Mouse (Mus musculus) kidney, postnatal 25 days (tissue): ENCODE measurements around the gene Crtc3.

Source experiments
- DNase-seq, 2 experiments: peaks; one replicate each; pipeline ENCODE4 v3.0.0; 2021; ENCODE audit warnings: mixed read lengths in 2 of 2

Gene Crtc3

DNA sequence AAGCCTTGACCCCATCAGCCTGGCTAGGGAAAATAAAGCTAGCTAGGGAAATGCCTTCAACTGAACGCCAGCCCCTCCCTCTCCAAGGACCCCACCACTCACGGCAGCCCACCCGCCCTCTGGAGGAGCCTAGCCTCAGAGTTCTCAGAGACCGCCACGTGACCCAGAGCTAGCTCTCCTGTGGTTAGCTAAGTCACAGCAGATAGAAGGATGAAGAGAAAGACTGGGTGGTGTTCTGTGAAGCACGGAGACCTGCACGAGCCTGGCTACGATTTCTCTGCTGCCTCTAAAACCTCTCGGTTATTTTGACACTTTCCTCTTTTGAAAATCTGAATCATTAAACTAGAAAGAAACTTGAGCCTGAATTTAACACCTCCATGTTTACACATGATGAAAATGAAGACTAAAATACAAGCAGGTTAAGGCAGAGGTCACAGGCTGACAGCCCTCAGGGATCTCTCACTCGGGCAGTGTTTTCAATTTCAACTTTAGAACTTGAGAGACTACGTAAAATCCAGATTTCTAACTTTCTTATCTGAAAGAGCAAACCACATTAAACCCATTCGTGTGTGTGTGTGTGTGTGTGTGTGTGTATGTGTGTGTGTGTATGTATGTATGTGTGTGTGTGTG lies 8.3 kb downstream of the Crtc3 start:
- DNase-seq = no peak

DNA sequence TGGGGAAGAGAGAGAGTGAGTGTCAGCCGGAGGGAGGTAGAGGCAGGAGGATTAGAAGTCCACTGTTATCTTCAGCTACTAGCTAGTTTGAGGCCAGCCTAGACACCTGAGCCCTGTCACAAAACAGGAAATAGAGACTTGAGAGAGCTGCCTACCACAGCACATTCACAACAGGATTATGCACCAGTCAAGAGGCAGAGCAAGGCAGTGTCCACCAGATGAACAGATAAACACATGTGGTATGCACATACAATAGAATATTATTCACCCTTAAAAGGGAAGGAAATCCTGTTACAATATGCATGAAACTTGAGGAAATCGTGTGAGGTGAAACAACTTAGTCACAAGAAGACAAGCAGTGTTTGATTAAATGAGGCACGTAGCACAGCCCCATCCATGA lies 16.4 kb downstream of the Crtc3 start:
- no peak for DNase-seq

DNA sequence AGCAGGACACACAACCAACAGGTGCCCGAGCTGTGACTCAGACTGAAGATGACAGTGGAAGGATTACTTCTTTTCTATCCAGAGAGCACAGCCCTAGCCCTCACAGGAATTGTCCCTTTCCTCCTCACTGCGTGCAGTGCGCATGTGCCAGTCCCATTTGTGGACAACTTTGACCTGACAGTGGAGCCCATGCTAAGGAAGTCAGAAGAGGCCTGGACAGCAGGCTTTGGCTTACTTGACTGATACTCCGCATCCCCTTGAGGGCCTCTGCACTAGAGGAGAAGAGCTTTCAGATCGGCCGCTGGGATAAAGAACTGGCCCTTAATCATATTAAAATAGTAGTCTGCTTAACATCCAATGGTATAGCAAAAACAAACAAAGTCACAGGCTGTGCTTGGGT lies 17.8 kb downstream of the Crtc3 start:
- no peak for DNase-seq

DNA sequence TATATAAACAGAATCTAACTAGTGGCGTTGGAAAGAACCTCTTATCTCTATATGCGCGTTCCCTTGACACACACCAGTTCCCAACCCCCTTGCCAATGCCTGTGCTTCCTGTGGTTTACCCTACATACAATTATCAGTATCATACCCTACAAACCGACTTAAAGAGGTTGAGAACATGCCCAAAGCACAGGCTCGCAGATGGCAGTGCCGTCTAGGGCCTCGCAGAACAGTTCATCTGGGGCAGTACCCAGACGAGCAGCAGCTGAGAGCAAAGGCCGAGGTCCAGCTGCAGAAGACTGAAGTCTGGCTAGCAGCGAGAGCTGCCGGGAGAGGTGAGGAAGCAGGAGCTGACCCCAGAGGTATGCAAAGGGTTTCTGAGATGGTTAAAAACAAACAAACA lies 21.5 kb downstream of the Crtc3 start:
- DNase-seq = peak; percentile 54 to 70

DNA sequence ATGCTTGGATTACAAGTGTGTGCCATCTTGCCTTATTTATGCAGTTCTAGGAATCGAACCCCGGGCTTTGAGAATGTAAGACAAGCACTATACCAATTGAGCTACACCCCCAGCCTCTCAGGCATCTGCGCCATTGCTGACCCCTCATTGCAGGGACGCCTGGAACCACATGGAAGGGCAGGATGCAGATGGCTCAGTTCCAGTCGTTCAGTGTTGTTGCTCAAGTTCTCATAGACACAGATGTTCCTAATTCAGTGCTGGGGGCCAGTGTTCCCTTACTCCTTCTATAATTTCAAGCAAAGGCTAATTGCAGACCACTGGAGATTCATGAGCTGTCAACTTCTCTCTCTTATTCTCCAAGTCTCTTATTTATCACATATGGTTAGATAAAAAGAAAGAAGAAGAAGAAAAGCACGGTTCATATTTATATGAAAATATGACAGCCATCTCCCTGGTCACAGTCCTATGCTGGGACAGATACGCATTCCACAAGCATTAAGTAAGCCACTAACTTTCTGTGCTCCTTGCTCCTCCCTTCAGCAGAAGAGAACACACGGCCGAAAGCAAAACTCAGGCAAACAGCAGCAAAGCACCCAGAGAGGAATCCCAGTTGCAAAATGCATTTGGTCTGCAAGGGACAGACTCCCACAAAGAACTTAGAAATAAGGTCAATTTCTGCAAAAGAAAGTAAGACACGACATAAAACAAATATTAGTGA lies 22.3 kb downstream of the Crtc3 start:
- DNase-seq = peak; percentile 41 to 50

DNA sequence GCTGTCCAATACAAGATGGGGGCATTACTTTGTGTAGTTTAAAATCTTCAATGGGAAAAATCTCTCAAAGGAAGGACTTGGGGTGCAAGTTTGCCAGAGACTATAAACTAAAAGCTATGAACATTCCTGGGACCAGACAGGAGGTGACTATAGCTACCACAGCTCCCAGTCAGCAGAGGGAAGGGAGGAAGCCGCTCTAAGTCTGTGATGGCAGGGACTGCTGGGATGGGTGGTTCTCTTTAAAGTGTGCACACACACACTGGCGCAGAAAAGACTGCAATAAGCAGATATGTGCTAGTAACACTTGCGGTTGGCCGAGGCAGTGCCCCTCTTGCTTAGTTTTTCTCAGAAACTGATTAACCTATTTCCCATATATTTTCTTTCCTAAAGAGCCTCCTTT lies 27.6 kb downstream of the Crtc3 start:
- no peak for DNase-seq

DNA sequence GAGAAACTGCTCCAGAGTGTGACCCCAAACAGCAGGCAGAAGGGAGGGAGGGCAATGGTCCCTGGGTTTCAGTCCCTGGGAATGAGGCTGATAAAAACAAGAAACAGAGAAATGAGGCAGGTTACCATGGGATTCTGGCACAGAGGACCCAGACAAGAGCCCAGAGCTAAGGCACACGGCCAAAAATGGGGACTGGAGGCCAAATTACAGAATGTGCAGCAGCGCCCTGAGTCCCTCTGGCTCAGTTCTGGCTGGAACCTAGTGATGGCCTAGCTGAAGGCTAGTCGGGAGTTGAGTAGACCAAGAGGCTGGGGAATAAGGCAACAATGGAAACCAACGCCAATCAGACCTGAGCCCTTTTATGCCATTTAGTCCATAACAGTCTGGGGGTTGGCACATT lies 28.1 kb downstream of the Crtc3 start:
- peak; percentile 40 to 56 for DNase-seq

DNA sequence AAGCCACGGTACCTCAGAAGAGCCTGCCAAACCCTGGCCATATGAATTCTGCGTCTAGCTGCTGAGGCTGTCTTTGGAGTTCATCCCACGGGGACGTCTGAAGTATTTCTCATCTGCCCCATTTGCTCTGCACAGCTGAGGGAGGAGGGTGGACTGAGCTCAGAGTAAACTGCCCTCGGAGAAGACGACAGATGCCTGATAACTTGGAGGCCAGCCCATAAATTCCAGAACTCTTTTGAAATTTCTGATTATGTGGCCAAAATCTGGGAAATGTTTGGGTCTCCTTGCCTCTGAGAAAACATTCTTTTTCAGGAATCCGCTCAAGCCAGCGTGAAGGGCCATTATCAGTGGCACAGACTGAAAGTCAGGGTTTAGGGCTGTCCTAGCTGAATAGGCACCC lies 30.8 kb downstream of the Crtc3 start:
- peak in 1 of 2 experiments; percentile 29 for DNase-seq

DNA sequence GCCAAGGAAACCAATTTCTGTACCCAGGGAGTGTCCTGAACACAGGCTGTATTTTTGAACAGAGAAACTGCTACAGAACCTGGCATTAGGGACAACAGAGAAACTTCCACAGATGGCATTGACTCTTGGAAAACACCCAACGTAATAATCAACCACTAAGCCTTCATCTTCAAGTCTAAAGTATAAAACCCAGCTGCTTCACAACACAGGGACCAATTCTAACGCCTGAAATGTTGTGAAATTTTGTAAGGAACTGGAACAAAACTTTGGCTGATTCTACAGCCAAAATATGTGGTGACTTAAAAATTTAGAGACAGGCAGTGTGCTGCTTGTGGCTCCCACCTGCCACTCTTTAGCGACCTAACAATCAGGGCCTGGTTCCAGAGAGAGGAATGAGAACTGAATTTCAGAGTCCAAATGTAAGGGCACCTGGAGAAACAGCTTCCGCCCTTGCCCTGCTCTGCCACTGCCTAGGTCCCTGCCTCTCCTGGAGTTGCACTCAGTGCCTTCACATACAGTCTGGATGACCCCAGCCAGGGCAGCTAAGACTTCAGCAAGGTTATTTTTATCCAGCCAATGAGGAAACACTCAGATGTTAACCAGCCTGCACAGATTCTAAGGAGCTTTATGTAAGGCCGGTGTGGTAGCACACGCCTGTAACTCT lies 33.2 kb downstream of the Crtc3 start:
- no peak for DNase-seq

DNA sequence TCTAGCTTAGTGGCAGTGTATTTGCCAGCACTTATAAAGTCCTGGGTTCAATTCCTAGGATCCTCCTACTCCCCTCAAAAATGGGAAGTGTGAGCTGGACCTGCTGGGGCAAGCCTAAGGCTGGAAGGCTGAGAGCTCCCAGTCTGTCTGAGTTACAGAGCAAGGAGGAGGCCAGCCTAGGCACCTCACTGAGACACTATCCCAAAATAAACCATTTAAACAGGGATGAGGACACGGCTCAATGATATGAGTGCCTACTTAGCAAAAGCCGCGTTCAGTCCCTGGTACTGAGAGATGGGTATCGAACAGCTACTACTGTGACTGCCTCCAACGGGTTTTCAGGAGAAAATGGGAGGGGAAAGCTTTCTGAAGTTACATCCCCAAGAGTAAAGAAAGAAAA lies 33.8 kb downstream of the Crtc3 start:
- DNase-seq = no peak

DNA sequence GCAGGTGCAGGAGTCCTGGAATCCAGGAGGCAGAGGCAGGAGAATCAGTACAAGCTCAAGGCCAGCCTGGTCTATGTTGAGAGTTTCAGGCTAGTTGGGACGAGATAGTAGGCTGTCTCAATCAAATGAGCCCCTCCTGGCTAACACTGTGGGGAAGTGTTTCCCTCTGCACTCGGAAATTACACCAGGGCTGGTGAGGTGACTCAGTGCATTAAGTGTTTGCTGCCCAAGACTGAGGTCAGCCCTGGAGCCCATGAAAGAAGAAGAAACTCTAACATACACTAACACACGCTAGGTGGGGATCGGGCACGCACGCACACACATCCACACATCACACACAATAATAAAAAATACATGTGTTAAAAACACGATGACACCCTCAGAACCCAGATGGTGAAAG lies 34.3 kb downstream of the Crtc3 start:
- no peak for DNase-seq

DNA sequence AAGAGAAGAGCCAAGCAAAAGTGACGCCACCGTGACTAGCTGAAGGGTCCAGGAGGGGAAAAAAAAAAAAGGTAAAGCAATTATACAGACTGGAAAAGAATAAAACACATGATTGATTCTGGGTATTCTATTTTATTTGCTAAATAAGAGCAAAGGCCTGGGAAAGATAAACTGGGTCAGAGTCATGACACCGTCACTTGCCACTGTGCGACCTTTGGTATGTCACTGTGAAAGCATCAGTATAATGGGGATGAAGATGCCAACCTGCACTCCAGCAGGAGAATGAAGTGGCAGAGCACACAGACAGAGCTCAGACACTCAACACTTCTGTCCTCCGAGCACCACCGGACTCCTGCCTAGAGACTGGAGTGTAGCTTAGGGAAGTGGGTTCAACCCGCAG lies 34.7 kb downstream of the Crtc3 start:
- DNase-seq = no peak

DNA sequence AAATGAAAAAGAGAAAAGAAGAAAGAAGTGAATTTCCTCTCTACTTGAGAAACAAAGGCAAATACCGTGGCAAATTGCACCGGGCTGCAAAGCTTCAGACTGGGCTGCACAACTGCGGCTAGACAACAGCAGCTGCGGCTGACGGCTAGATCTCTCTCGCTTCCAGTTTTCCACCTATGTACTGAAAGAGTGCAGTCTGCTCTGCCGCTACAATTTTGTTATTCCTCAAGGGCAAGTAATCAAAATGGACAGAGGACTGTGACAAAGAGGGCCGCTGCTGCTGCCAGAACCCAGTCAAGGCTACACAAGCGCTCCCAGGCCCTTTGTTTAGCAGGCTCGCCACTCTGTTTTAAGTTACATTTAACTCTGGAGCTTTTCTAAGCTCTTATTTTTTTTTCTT lies 35.6 kb downstream of the Crtc3 start:
- DNase-seq = no peak

DNA sequence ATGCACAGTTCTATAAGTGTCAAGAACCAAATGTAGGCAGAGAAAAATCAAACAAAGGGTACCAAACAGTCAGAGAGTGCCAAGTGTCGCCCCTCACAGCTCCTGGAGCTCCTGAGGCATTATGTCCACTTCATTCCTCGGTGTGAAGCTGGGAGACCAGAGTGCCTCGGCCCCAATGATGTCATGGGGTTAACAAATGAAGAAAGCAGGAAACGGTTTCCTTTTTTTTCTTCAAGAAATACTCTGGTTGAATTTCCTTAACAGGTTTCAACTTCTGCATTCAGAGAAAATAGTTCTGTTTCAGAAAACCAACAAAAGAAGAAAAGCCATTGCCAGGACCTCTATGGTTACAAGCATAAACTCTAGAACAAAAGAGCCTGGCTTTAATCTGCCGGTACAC lies 36.4 kb downstream of the Crtc3 start:
- no peak for DNase-seq

DNA sequence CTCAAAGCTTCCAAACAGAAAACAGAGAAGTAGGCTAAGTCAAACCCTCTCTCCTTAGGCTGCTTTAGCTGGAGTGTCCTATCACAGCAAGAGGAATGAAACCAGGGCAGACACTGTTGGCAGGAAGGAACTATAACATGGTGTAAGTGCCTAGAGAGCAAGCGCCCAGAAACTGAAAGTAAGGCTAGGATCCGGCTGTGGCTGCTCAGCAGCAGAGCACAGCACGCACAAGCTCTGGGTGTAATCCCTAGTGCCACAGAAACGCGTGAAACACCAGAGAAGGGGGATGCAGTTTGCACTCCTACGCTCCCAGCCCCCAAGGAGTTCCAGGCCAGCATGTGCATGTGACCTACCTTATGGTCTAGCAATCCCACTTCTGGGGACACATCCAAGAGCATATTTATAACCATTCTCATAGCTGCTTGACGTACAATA lies 41.2 kb downstream of the Crtc3 start:
- peak in 1 of 2 experiments; percentile 25 for DNase-seq

DNA sequence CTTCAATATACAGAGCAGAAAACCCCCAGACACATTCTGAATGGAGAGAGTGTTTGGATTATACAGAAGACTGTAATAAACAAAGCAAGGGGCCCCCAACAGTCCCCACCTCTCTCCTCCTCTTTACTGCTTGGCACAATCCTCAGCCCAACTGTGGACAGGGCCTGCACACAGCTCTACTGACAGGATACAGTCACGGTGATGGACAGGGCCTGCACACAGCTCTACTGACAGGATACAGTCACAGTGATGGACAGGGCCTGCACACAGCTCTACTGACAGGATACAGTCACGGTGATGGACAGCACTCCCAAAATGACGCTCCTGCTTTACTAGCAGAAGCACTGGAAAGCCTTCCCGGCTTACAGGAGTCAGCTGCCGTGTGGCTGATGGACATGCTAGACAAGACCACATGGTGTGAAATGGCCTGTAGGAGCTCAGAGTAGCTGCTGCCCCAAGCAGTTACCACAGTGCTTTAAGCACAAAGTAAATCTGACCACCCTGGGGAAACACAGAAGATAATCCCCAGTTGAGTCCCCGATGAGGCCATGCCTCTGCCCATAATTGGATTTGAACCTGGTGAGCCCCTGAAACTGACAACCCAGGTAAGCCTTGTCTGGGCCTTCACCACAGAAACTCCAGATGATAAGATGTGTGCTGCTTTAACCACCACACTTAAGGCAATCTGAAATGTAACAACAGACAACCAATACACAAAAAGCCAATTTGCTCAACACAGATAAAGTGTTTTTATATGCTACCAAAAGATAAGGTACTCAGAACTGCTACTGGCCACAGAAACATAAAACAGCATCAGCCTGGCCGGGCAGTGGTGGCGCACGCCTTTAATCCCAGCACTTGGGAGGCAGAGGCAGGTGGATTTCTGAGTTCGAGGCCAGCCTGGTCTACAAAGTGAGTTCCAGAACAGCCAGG lies 42.3 kb downstream of the Crtc3 start:
- DNase-seq = no peak

DNA sequence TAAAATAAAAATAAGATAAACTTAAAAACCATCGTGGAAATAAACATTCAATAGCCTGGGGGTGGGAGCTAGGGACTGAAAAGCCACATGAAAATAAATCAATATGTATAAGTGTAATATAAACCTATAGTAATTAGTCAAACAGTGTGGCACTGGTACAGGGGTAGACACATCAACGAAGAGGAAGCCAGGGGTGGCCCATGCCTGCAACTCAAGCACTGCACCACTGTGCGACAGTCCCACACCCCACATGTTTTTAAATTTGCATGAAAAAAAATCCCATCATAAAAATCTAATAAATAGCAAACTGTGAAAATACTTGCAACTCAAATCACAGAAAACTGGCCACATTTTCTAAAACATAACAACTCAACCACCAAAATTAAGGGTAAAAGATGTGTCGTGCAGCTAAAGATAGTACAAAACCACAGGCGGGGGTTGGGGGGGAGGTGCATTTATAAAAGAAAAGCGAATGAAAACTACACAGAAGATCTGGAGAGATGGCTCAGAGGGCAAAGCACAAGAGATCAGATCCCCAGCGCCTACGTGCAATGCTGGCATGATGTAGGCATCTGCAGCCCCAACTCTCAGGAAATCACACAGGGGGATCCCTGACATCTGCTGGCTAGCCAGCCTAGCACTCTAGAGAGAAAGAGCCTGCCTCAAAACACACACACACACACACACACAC lies 45.6 kb downstream of the Crtc3 start:
- no peak for DNase-seq

DNA sequence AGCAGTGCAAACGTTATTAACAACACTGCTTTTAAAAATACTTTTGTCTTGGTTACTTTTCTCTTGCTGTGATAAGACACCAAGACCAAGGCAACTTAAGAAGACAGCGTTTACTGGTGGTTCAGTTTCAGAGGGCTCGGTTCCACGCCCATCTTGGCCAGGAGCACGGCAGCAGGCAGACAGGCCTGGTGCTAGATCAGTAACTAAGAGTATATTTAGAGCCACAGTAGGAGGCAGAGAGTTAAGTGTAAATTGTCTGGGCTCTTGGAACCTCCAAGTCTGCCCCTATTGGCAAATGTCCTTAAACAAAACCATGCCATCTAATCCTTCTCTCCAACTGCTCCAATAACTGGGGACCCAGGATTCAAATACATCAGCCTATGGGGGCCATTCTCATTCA lies 46.1 kb downstream of the Crtc3 start:
- no peak for DNase-seq

DNA sequence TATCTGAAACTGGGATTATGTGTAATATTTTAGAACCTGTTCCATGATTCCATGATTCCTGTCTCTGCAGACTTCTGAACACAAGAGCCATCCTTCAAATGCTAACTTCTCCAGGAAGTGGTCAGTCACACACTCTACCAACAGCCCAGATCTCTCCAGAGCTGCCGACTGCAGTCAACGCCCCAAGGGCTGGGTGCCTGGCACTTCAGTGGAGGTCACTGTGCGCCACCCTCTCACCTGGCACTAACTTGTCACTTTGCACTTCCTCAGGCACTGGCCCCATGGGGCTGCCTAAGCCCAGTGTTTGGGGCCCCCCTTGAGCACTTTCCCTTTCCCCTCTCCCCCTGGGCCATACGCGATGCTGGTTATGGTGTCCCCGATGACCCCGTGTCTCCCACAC lies 46.8 kb downstream of the Crtc3 start:
- no peak for DNase-seq

DNA sequence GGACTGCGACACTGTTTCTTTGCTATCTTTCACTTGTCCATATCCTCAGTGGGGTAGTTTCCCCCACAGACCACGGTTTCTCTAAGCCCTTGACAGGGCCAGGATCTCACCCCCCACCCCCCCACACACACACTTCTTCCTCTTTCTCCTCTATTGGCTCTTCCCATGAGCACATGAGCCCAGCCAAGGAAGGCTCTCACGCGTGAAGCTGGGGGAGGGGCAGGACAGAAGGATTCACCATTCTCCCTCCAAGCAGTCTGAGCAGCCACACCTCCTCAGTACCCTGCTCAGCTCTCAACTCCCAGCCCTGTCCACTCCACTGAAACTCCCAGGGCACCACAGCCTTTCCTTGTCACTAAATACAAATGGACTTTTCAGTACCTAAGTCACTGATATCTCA lies 47.2 kb downstream of the Crtc3 start:
- DNase-seq = peak; percentile 62 to 77

DNA sequence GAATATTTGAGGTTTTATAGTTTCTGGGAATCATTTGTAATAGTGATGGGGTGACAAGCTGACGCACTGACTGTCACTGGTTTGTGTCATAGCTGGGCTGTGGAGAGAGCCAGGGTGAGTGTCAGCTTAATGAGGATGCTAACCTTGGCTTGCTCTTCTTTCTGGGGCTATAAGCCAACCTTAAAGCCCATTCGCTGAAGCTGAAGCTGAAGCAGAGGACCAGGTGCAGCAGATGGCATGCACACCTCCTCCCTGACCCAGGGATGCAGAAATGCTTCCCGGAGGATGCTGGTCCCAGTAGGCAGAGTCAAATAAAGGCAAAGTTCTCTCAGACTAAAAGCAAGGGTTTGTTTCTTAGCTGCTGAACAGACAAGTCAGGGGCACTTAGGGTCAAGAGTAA lies 48.7 kb downstream of the Crtc3 start:
- no peak for DNase-seq

DNA sequence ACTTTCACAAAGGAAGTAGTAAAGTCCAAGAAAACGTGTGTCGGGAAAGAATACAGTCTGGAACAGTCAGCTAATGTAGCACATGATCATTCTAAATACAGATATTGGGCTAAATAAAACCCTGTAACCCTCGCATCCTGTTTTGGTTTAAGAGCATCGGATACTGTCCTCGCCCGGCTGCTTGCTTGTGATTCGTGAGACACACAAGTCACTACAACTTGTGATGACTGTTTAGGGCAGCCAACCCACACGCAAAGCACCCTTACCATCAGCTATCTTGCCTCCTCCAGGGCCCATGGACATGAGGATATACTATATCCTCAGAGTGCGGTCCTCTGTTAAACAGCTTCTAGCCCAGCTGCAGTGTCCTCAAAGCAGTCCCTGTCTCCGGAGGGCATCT lies 50.2 kb downstream of the Crtc3 start:
- DNase-seq = no peak
